Mouse (Mus musculus) left cerebral cortex, postnatal 14 days (tissue): ENCODE results near the gene Pak3. TPM values are rescaled to one million over a fixed set of nuclear protein-coding genes. Genes with fewer than 3 reads are reported as not detected.

Experiments
- microRNA-seq, 2 experiments: library from miRNA; unstranded; fragments of <30 nt; microRNA quantifications; one replicate each; pipeline ENCODE4 v1.2.0; 2022
- total RNA-seq, 2 experiments: library from RNA; stranded (reverse); gene quantifications; 2 replicates each; pipeline ENCODE4 v1.2.3; 2021

The Pak3 gene
- total RNA-seq, 2 experiments from 2014 or later, result 129 to 136 TPM

Small RNA genes lying within 50 kb of the gene (microRNA-seq; reads per million reads assigned to microRNA genes)
- gene Gm47298, result 0 reads per million in 2 experiments

Other genes with a start within 250 kb of the Pak3 start
- 10 to 100 TPM; 15.4 to 25.4 TPM for gene Chrdl1, start 124.3 kb upstream of the Pak3 start, total RNA-seq